Mouse (Mus musculus) E14TG2a.4 (cell line): ENCODE measurements around the gene Btnl9.

ENCODE experiments used
- CTCF ChIP-seq: conservative IDR thresholded peaks from 2 replicates; pipeline ENCODE4 v1.5.1; 2014; ENCODE audit warnings: low read length
- NANOG ChIP-seq: IDR thresholded peaks from 2 replicates; pipeline ENCODE4 v1.6.1; 2014; ENCODE audit warnings: borderline replicate concordance, low read length, mixed read lengths
- POU5F1 ChIP-seq: IDR thresholded peaks from 2 replicates; pipeline ENCODE4 v1.6.1; 2014; ENCODE audit warnings: low read length, borderline replicate concordance

DNA sequence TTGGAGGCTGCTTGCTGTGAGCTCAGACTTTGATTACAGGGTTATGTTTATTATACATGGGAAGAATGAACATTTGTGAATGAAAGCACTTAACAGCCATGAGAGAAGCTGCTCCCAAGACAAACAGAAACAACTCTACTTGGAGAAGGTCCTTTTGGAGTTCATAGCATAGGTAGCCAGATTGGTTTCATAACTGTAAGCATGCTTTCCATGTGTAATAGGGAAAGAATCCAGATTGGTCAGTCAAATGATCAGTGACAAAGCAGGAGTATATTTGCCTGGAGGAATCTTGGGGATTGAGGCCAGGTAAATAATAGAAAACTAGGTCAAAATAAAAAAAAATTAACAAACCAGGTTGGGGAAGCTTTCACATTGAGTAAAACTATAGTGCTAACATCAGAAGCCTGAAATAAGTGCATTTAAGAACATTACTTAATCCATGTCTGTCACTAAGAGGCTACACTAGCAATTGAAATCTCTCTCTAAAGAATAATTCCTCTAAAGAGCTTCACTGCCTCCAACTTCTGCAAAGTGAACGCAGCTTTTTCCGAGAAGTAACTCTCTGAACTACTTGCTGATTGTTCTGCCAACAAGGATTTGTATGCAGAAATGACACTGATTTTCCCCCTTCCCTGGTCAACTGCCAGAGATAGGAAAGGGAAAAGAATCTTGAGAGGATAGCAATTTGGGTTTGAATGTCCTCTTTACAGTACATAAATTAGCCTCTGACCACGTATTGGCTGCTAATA lies 48.7 kb upstream of the Btnl9 start:
- TF ChIP-seq CTCF = no peak
- no peak for TF ChIP-seq NANOG
- no peak for TF ChIP-seq POU5F1
